Mouse (Mus musculus) MEL (cell line): ENCODE results near the gene Gm42517. TPM values are rescaled to one million over a fixed set of nuclear protein-coding genes. Genes with fewer than 3 reads are reported as not detected.

Experiments
- DNase-seq: peaks from one replicate; pipeline ENCODE4 v3.0.0; 2011; ENCODE audit warnings: low read depth, low spot score
- H3K27ac ChIP-seq: 2 replicates; pipeline ENCODE4 v1.5.1; 2012; ENCODE audit warnings: low read depth, mild to moderate bottlenecking, control low read depth, low read length, moderate library complexity; ENCODE audit not compliant: control insufficient read depth
- H3K27me3 ChIP-seq, 2 experiments: fragments of 150-350 bp in 1 of 2; sonication (generic) in 1 of 2; 2 replicates each; pipeline ENCODE4 v1.6.1; 2012; ENCODE audit warnings: low read length in 2 of 2, mild to moderate bottlenecking in 2 of 2, improper control_type of control experiment in 1 of 2, moderate library complexity in 1 of 2; ENCODE audit not compliant: insufficient read depth in 2 of 2, control insufficient read depth in 1 of 2
- H3K36me3 ChIP-seq, 2 experiments: 2 replicates each; pipeline ENCODE4 v1.6.1; 2012 to 2014; ENCODE audit warnings: low read length in 2 of 2, improper control_type of control experiment in 1 of 2, inconsistent platforms in 1 of 2, mild to moderate bottlenecking in 1 of 2; ENCODE audit not compliant: insufficient read depth in 2 of 2, control insufficient read depth in 1 of 2
- H3K4me1 ChIP-seq, 2 experiments: fragments of 150-350 bp in 1 of 2; sonication (generic) in 1 of 2; 2 replicates each; pipeline ENCODE4 v1.6.1; 2012; ENCODE audit warnings: low read length in 2 of 2, improper control_type of control experiment in 1 of 2, mild to moderate bottlenecking in 1 of 2; ENCODE audit not compliant: insufficient read depth in 2 of 2, control insufficient read depth in 1 of 2
- H3K4me3 ChIP-seq, 2 experiments: fragments of 150-350 bp in 1 of 2; sonication (generic) in 1 of 2; 2 replicates each; pipeline ENCODE4 v1.5.1; 2012; ENCODE audit warnings: low read depth in 2 of 2, low read length in 2 of 2, mild to moderate bottlenecking in 2 of 2, moderate library complexity in 2 of 2, control low read depth in 1 of 2, improper control_type of control experiment in 1 of 2; ENCODE audit not compliant: control insufficient read depth in 1 of 2, insufficient read depth in 1 of 2
- H3K79me2 ChIP-seq: 2 replicates; pipeline ENCODE4 v1.6.1; 2012; ENCODE audit warnings: mild to moderate bottlenecking, low read length, moderate library complexity; ENCODE audit not compliant: control insufficient read depth, poor library complexity, insufficient read depth
- H3K9ac ChIP-seq: 2 replicates; pipeline ENCODE4 v1.6.1; 2012; ENCODE audit warnings: low read depth, mild to moderate bottlenecking, control low read depth, low read length, moderate library complexity; ENCODE audit not compliant: control insufficient read depth, poor library complexity, severe bottlenecking
- H3K9me3 ChIP-seq: fragments of 150-350 bp; sonication (generic); replicated peaks from 2 replicates; pipeline ENCODE4 v1.6.1; 2012; ENCODE audit warnings: mild to moderate bottlenecking, low read length, improper control_type of control experiment, moderate library complexity; ENCODE audit not compliant: insufficient read depth
- BHLHE40 ChIP-seq: IDR thresholded peaks from 2 replicates; pipeline ENCODE4 v1.6.1; 2012; ENCODE audit warnings: low read depth, mild to moderate bottlenecking, inconsistent platforms, low read length, improper control_type of control experiment, borderline replicate concordance
- CTCF ChIP-seq, 3 experiments: IDR thresholded peaks in 2 of 3; conservative IDR thresholded peaks in 1 of 3; 2 replicates each; pipeline ENCODE4 v1.5.1; 2011 to 2012; ENCODE audit warnings: low read length in 3 of 3, low read depth in 2 of 3, mild to moderate bottlenecking in 2 of 3, improper control_type of control experiment in 1 of 3, inconsistent platforms in 1 of 3, mixed read lengths in 1 of 3, moderate library complexity in 1 of 3; ENCODE audit not compliant: control insufficient read depth in 1 of 3, insufficient read depth in 1 of 3, poor library complexity in 1 of 3, severe bottlenecking in 1 of 3
- E2F4 ChIP-seq: IDR thresholded peaks from 2 replicates; pipeline ENCODE4 v1.6.1; 2011; ENCODE audit warnings: low read depth, low read length, improper control_type of control experiment, borderline replicate concordance
- ELF1 ChIP-seq: IDR thresholded peaks from 2 replicates; pipeline ENCODE4 v1.6.1; 2014; ENCODE audit warnings: low read depth, mild to moderate bottlenecking, inconsistent platforms, low read length, improper control_type of control experiment, moderate library complexity
- EP300 ChIP-seq, 2 experiments: IDR thresholded peaks; 2 replicates each; pipeline ENCODE4 v1.6.1; 2011; ENCODE audit warnings: improper control_type of control experiment in 2 of 2, low read length in 2 of 2, low read depth in 1 of 2, mild to moderate bottlenecking in 1 of 2
- ETS1 ChIP-seq: IDR thresholded peaks from 2 replicates; pipeline ENCODE4 v1.6.1; 2012; ENCODE audit warnings: low read depth, mild to moderate bottlenecking, inconsistent platforms, low read length, improper control_type of control experiment, moderate library complexity
- GABPA ChIP-seq: IDR thresholded peaks from 2 replicates; pipeline ENCODE4 v1.6.1; 2012; ENCODE audit warnings: low read depth, mild to moderate bottlenecking, inconsistent platforms, low read length, improper control_type of control experiment, moderate library complexity
- GATA1 ChIP-seq: IDR thresholded peaks from 2 replicates; pipeline ENCODE4 v1.6.1; 2011; ENCODE audit warnings: low read depth, low read length, improper control_type of control experiment
- HCFC1 ChIP-seq: IDR thresholded peaks from 2 replicates; pipeline ENCODE4 v1.6.1; 2012; ENCODE audit warnings: low read depth, mild to moderate bottlenecking, inconsistent platforms, low read length, improper control_type of control experiment, moderate library complexity
- MAFK ChIP-seq: IDR thresholded peaks from 2 replicates; pipeline ENCODE4 v1.6.1; 2011; ENCODE audit warnings: low read depth, mild to moderate bottlenecking, low read length, improper control_type of control experiment, borderline replicate concordance
- MAX ChIP-seq: IDR thresholded peaks from 2 replicates; pipeline ENCODE4 v1.6.1; 2011; ENCODE audit warnings: low read length, improper control_type of control experiment
- MXI1 ChIP-seq: IDR thresholded peaks from 2 replicates; pipeline ENCODE4 v1.6.1; 2011; ENCODE audit warnings: mild to moderate bottlenecking, low read depth, low read length, improper control_type of control experiment
- MYB ChIP-seq: IDR thresholded peaks from 2 replicates; pipeline ENCODE4 v1.6.1; 2011; ENCODE audit warnings: mild to moderate bottlenecking, low read depth, low read length, improper control_type of control experiment
- MYC ChIP-seq: IDR thresholded peaks from 2 replicates; pipeline ENCODE4 v1.6.1; 2011; ENCODE audit warnings: low read depth, mild to moderate bottlenecking, low read length, improper control_type of control experiment, moderate library complexity
- NELFE ChIP-seq: IDR thresholded peaks from 2 replicates; pipeline ENCODE4 v1.6.1; 2011; ENCODE audit warnings: low read depth, low read length, improper control_type of control experiment
- POLR2A ChIP-seq, 2 experiments: IDR thresholded peaks; 2 replicates each; pipeline ENCODE4 v1.6.1; 2011 to 2012; ENCODE audit warnings: low read length in 2 of 2, mild to moderate bottlenecking in 2 of 2, control low read depth in 1 of 2, improper control_type of control experiment in 1 of 2, low read depth in 1 of 2, moderate library complexity in 1 of 2; ENCODE audit not compliant: control insufficient read depth in 1 of 2, insufficient read depth in 1 of 2, poor library complexity in 1 of 2
- POLR2AphosphoS2 ChIP-seq: IDR thresholded peaks from 2 replicates; pipeline ENCODE4 v1.6.1; 2011; ENCODE audit warnings: low read length, improper control_type of control experiment
- RCOR1 ChIP-seq: IDR thresholded peaks from 2 replicates; pipeline ENCODE4 v1.6.1; 2012; ENCODE audit warnings: low read depth, mild to moderate bottlenecking, inconsistent platforms, low read length, improper control_type of control experiment
- SIN3A ChIP-seq: IDR thresholded peaks from 2 replicates; pipeline ENCODE4 v1.6.1; 2012; ENCODE audit warnings: low read length, improper control_type of control experiment, inconsistent platforms
- TAL1 ChIP-seq: IDR thresholded peaks from 2 replicates; pipeline ENCODE4 v1.6.1; 2012; ENCODE audit warnings: mild to moderate bottlenecking, inconsistent platforms, low read length, moderate library complexity, mixed read lengths
- TBP ChIP-seq: IDR thresholded peaks from 2 replicates; pipeline ENCODE4 v1.8.0; 2011; ENCODE audit warnings: low read depth, low read length, improper control_type of control experiment
- TCF12 ChIP-seq: IDR thresholded peaks from 2 replicates; pipeline ENCODE4 v1.6.1; 2014; ENCODE audit warnings: low read depth, mild to moderate bottlenecking, inconsistent platforms, low read length, improper control_type of control experiment, moderate library complexity
- UBTF ChIP-seq: IDR thresholded peaks from 2 replicates; pipeline ENCODE4 v1.6.1; 2012; ENCODE audit warnings: low read depth, mild to moderate bottlenecking, inconsistent platforms, low read length, improper control_type of control experiment, moderate library complexity, borderline replicate concordance; ENCODE audit not compliant: insufficient read depth
- USF1 ChIP-seq: IDR thresholded peaks from 2 replicates; pipeline ENCODE4 v1.6.1; 2014; ENCODE audit warnings: low read depth, mild to moderate bottlenecking, inconsistent platforms, low read length, improper control_type of control experiment, moderate library complexity
- ZC3H11A ChIP-seq: IDR thresholded peaks from 2 replicates; pipeline ENCODE4 v1.6.1; 2012; ENCODE audit warnings: low read depth, mild to moderate bottlenecking, inconsistent platforms, low read length, improper control_type of control experiment
- ZKSCAN1 ChIP-seq: IDR thresholded peaks from 2 replicates; pipeline ENCODE4 v1.6.1; 2012; ENCODE audit warnings: low read depth, mild to moderate bottlenecking, inconsistent platforms, low read length, improper control_type of control experiment, moderate library complexity
- ZNF384 ChIP-seq: IDR thresholded peaks from 2 replicates; pipeline ENCODE4 v1.6.1; 2012; ENCODE audit warnings: low read depth, mild to moderate bottlenecking, inconsistent platforms, low read length, improper control_type of control experiment
- polyA plus RNA-seq, 2 experiments: library from polyadenylated mRNA; stranded (reverse) in 1 of 2; unstranded in 1 of 2; fragments of >175 nt in 1 of 2; fragments of >200 nt in 1 of 2; gene quantifications; 2 replicates each; pipeline versions ENCODE4 v1.2.1 to v1.2.4; 2012; ENCODE audit warnings: low replicate concordance in 2 of 2, low read depth in 1 of 2; ENCODE audit not compliant: insufficient read length in 2 of 2, insufficient read depth in 1 of 2, missing spikeins in 1 of 2
- total RNA-seq: library from RNA; depleted of rRNA; stranded (reverse); fragments of 300-350 nt; gene quantifications from 2 replicates; pipeline ENCODE4 v1.2.3, GENCODE M21; 2012

The Gm42517 gene
- total and polyA plus RNA-seq, 3 experiments: not detected

- Histone ChIP-seq H3K27me3 (no peaks in the 10 kb centered on the region), H3K9me3 (no peaks in the 10 kb centered on the region), H3K4me3 (no peak overlapping the region), H3K27ac (no peak overlapping the region), H3K79me2 (no peaks in the 10 kb centered on the region), H3K36me3 (peaks cover 0 to 11% of the 10 kb centered on the region in 2 experiments; a peak in 2 of 4 replicates), H3K9ac (no peak overlapping the region), H3K4me1 (peaks cover 4 to 20% of the 10 kb centered on the region in 2 experiments; a peak in 3 of 4 replicates)
- no peak for DNase-seq
- TF ChIP-seq ZNF384: no peak
- TF ChIP-seq GABPA: no peak
- no peak for TF ChIP-seq ELF1
- TF ChIP-seq TBP: no peak
- TF ChIP-seq POLR2AphosphoS2: no peak
- TF ChIP-seq E2F4: no peak
- no peak for TF ChIP-seq MAX
- no peak for TF ChIP-seq ZKSCAN1
- TF ChIP-seq MXI1: no peak
- no peak for TF ChIP-seq USF1
- TF ChIP-seq ZC3H11A: no peak
- no peak for TF ChIP-seq POLR2A (IDR thresholded peaks at IDR 0.05; ENCODE audit: control insufficient read depth in 1 of 2, insufficient read depth in 1 of 2, low read depth in 1 of 2, low read length in 2 of 2, poor library complexity in 1 of 2)
- TF ChIP-seq NELFE: no peak
- no peak for TF ChIP-seq BHLHE40
- no peak for TF ChIP-seq MYC
- TF ChIP-seq ETS1: no peak
- no peak for TF ChIP-seq HCFC1
Measured at GRCm38 (mm10) chr5:108406977-108407376, 39.3 kb upstream of the Gm42517 start.

GRCm38 (mm10) chr5:108405460-108405859 is 37.7 kb upstream of the Gm42517 start:
- Histone ChIP-seq H3K4me1 (peaks cover 4 to 20% of the 10 kb centered on the region in 2 experiments; a peak in 3 of 4 replicates), H3K9ac (no peak overlapping the region), H3K79me2 (no peaks in the 10 kb centered on the region), H3K27me3 (no peaks in the 10 kb centered on the region), H3K4me3 (no peak overlapping the region), H3K27ac (peak overlapping the region; percentile 38), H3K36me3 (peaks cover 0 to 11% of the 10 kb centered on the region in 2 experiments; a peak in 2 of 4 replicates), H3K9me3 (no peaks in the 10 kb centered on the region)
- TF ChIP-seq EP300 (IDR thresholded peaks at IDR 0.05; ENCODE audit: low read depth in 1 of 2, low read length in 2 of 2) (peak; percentile 83 to 95), CTCF (IDR thresholded peaks at IDR 0.05 in 2 of 3, conservative IDR thresholded peaks at IDR 0.05 in 1 of 3; ENCODE audit: control insufficient read depth in 1 of 3, insufficient read depth in 1 of 3, low read depth in 2 of 3, low read length in 3 of 3, poor library complexity in 1 of 3, severe bottlenecking in 1 of 3) (no peak), UBTF (no peak), MAFK (peak; percentile 71; the same call in 1 of the 2 replicates), TAL1 (peak; percentile 81), MYB (peak; percentile 59), ETS1 (peak; percentile 84), RCOR1 (peak; percentile 59; the same call in 1 of the 2 replicates), TCF12 (peak; percentile 84), GATA1 (peak; percentile 83), SIN3A (peak; percentile 54; the same call in 1 of the 2 replicates)
- peak; percentile 80 for DNase-seq
